Mouse (Mus musculus) brown adipose tissue, adult 24 weeks (tissue): Measurements from ENCODE around the gene Sept5. TPM values are rescaled to one million over a fixed set of nuclear protein-coding genes. Genes with fewer than 3 reads are reported as not detected.

Experiments
- H3K27ac ChIP-seq: fragments of 200-500 bp; replicated peaks from 2 replicates; pipeline ENCODE4 v1.5.1; 2012; ENCODE audit warnings: low read depth, mild to moderate bottlenecking, low read length
- H3K4me1 ChIP-seq: fragments of 200-500 bp; 2 replicates; pipeline ENCODE4 v1.6.1; 2012; ENCODE audit warnings: low read length, mixed read lengths; ENCODE audit not compliant: control insufficient read depth, insufficient read depth, insufficient read length
- H3K4me3 ChIP-seq: fragments of 200-500 bp; 2 replicates; pipeline ENCODE4 v1.5.1; 2012; ENCODE audit warnings: low read depth, mild to moderate bottlenecking, low read length, moderate library complexity; ENCODE audit not compliant: insufficient read depth
- polyA plus RNA-seq: library from polyadenylated mRNA; stranded (reverse); fragments of >200 nt; gene quantifications from 2 replicates; pipeline ENCODE4 v1.2.4, GENCODE M21; 2012; ENCODE audit not compliant: missing spikeins, insufficient read depth, insufficient read length

Sept5 gene
- polyA plus RNA-seq, 1 experiment, result 7.1 TPM

DNA sequence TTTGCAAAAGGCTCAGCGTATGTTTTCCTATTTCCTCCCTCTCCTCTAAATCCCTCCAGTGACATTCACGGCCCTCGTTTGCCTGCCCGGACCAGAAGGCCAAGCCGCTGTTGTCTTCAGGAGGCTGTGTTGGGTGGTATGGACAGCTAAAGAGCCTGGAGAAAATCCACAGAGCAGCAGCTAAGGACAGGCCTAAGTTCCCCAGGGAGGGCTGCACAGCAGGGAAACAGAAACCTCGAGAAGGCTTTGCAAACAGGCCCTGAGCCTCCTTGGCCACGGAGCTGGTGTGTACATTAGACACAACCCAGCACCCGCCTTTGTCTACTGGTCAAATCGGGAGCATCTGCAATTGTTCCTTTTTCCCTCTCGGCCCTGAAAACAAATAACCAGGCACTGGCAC, 44.1 kb downstream of the Sept5 start:
- Histone ChIP-seq H3K27ac (no peak overlapping the region), H3K4me1 (no peaks in the 10 kb centered on the region; the same call in none of the 2 replicates), H3K4me3 (no peak overlapping the region; the same call in 1 of the 2 replicates)

DNA sequence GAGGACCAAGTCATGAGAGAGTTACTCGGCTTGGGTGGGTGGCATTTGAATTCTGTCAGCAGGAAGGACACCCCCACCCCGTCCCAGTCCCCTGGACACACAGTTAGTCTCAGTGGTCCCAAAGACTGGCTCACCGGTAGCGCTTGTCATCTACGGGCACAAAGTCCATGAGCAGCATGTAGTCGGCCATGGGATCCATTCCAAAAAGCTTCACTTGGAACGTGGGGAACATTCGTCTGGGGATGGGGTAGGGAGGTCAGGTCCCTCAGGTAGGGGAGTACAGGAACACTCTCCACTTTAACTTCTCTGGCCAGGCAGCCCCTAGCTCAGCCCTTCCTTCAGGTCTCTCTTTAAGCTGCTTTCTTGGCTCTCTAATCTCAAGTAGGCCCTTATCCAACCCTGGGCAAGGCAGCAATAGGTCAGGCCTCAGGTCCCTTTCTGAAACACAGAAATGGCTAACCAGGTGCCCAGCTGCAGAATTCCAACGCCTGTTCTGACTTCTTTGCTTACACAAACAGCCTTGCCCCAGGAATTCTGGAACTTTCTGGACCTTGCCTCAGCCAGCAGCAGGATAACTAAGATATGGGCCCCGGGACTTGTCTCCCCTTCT, 44.7 kb downstream of the Sept5 start:
- H3K4me3 ChIP-seq, result no peak overlapping the region
- no peak overlapping the region for H3K27ac ChIP-seq
- no peaks in the 10 kb centered on the region; the same call in none of the 2 replicates for H3K4me1 ChIP-seq

DNA sequence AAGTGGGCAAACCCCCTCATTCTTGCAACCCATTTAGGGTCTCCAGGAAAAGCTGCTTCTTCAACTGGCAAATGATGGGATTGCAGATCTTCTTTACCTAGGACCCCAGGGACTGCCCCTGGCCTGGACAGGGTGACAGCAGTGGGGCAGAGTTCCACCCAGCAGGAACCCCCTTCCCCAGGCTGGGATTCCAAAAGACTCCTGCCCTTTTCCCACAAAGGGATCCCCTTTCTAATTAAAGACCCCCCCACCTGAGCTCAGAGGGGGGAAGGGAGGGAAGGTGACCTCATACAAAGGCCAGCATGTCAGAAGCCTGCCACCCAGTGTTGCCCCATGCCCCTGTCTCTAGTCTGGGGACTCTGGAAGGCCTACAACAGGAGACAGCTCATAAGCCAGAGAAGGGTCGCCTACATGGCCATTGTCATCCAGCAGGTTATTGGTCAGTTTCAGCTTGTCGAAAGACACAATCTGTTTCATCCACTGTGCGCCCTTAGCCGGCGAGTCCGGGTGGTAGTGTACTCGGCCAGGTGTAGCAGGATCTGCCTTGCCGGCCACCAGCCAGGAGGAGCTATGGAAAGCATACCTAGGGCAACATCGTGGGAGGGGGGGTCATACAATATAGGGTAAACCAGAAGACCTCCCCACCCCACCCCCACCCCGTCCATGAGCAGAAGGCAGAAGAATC, 45.9 kb downstream of the Sept5 start:
- H3K27ac ChIP-seq, result no peak overlapping the region
- H3K4me3 ChIP-seq, result no peak overlapping the region
- H3K4me1 ChIP-seq, result no peaks in the 10 kb centered on the region; the same call in none of the 2 replicates

DNA sequence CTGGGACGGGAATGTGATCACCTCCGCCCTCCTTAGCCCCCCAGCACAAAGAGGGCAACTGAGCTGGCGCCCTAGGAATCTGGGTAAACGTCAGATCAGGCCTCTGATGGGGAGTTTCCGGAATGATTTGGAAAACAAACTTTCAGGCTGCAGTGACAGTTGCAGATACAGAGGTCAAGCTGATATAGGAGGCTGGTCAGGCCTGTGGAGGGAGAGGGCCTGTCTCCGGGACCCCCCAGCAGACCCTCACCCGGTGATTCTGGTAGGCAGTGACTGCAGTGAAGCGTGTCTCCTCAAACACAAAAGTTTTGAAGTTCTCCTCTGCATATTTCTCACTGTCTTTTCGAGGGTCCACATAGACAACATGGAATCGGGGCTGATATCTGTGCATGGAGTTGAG, 46.6 kb downstream of the Sept5 start:
- no peaks in the 10 kb centered on the region; the same call in none of the 2 replicates for H3K4me1 ChIP-seq
- no peak overlapping the region for H3K4me3 ChIP-seq

DNA sequence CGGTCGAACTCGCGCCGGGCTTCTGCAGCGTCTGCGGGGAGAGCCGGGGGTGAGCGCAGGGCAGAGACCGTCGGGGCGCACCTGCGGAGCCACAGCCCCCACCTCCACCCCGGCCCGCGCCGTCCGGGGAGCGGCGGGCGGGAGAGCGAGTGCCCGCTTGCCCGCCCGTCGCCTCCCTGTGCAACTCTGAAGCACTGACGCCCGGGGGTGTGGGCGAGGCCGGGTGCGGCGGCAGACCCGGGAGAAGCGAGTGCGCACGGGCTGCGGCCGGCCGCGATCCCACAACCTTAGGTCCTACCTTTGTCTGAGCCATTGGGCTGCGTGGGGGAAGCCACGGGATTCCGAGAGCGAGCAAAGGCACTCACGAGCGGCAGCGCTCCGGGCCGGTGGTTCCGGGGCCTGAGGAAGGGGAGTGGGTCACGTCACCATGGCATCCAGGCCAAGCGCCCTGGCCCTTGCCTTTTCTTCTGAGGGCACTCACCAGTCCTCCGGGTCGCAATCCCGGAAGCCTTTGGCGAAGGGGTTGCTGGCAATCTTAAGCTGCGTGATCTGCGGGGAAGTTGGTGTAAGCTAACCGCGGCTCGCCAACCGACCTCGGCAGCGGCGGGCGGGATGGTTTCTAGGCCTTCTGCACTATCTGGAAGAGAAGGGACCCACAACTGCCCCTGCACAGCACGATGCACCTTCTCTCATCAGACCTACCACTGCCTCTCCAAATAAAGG, 47.2 kb downstream of the Sept5 start:
- peak overlapping the region; percentile 50 for H3K4me3 ChIP-seq
- no peaks in the 10 kb centered on the region; the same call in none of the 2 replicates for H3K4me1 ChIP-seq
- H3K27ac ChIP-seq, result no peak overlapping the region

More for the DNA sequence above, 46.6 kb downstream of the Sept5 start:
- no peak overlapping the region for H3K27ac ChIP-seq

DNA sequence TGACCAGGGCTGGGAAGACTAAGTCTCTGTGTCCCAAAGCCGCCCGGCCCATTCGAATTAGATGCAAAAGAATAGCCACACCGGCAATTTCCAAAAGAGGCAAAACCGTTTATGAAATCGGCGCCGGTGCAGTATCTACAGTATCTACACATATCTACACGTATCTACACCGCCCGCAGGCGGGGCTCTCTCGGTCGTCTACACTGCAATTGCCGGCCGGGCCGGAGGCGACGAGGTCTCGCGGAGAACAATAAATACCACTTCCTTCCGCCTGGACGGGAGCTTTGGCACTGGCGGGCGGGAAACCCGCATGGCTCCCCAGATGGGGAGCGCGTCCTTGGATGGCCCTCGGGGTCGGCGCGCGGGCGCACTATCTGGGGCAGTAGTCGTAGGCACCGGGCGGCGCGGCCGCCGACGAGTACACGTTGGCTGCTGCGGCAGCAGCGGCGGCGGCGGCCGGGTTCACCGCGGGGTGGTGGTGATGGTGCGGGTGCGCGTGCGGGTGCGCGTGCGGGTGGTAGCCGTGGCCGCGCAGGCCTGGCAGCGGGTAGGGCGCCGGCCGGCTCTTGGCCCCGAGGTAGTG, 48.0 kb downstream of the Sept5 start:
- H3K4me3 ChIP-seq, result peak overlapping the region; percentile 50

DNA sequence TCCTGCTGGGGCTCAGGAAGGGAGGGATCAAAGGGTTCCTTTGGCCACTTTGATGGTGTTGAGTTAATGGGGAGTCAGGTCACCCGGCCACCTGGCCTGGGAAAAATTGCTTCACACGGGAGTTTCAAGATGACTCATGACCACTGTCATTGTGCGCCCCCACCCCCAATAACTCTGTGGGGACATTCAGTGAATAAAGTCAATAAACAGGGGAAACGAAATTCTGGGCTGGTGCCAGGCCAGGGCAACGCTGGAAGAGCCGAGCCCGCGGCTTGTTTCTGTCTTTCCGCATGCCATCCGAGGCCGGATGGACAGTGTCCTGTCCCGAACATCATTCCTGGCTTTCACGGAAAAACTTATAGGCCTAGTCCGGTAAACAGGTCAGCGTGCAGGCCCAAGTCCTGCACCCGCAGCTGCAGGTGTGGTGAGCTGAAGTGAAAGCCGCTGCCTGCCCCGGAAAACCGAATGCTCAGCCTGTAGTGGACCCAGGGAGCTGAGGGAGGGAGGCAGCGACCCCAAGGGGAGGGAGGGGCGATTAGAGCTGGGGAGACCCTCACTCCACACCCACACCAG, 48.6 kb downstream of the Sept5 start:
- Histone ChIP-seq H3K27ac (no peak overlapping the region), H3K4me1 (no peaks in the 10 kb centered on the region; the same call in none of the 2 replicates), H3K4me3 (peak overlapping the region; percentile 50)

More for the DNA sequence above, 48.0 kb downstream of the Sept5 start:
- Histone ChIP-seq H3K27ac (no peak overlapping the region), H3K4me1 (no peaks in the 10 kb centered on the region; the same call in none of the 2 replicates)

DNA sequence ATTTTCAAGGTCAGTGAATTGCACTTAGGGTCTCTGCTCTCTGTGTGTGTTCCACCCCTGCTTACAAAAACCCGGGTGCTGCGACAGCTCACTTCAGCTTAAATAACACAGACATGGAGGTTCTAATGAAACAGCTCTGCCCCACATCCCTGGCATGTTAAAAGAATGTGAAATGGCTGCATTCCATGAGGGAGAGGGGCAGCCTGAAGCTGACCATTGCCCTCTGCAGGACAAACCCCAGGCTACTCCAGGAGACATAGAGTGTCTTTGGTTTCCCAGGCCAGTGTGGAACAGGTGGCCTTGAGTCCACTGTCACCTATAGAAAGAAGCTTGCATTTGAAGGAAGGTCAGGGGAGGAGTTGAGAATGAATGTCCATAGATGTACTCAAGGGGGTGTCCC, 49.4 kb downstream of the Sept5 start:
- Histone ChIP-seq H3K27ac (no peak overlapping the region), H3K4me3 (no peak overlapping the region), H3K4me1 (no peaks in the 10 kb centered on the region; the same call in none of the 2 replicates)

DNA sequence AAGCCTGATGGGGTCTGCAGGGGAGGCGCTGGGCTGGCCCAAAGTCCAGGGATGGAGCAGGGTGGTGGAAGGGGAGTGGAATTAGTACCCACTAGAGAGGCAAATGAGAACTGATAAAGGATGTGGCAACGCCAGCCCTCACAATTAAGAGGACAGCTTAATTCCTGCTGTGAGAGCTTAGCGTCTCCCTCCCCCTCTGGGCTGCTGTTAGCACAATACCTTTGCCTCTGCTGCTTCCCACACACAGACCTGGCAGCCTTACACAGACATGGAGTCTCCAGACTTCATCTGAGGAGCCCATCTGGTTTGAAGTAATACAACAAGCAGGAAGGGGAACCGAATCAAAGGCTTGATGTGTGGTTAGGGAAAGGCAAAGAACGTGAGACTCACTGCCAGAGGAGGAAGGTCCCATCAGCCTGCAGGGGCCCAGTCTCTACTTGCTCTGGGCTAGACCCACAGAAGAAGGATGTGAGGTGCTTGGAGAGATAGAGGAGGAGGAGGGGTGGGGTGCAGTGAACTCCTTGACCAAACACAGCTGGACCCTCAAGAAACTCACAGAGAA, 52.1 kb downstream of the Sept5 start:
- H3K4me1 ChIP-seq, result no peaks in the 10 kb centered on the region; the same call in none of the 2 replicates
- H3K27ac ChIP-seq, result no peak overlapping the region
- no peak overlapping the region for H3K4me3 ChIP-seq

DNA sequence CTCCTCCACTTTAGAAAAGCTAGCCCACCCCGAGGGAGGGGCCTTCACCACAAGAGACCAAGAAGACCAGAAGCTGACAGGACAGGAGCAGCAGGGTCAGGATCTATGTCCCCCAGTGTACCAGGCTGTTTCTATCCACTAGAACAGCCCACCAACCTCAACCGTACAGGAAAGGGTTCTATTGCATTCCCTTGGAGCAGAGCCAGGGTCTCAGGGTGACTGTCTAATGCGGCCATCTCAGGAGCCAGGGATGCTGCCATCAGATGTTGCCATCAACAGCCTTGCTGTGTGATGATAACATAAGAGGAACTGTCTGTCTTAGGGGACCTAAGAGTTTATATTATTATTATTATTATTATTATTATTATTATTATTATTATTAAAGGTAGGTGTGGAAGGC, 52.7 kb downstream of the Sept5 start:
- Histone ChIP-seq H3K27ac (no peak overlapping the region), H3K4me1 (no peaks in the 10 kb centered on the region; the same call in 1 of the 2 replicates), H3K4me3 (no peak overlapping the region)

DNA sequence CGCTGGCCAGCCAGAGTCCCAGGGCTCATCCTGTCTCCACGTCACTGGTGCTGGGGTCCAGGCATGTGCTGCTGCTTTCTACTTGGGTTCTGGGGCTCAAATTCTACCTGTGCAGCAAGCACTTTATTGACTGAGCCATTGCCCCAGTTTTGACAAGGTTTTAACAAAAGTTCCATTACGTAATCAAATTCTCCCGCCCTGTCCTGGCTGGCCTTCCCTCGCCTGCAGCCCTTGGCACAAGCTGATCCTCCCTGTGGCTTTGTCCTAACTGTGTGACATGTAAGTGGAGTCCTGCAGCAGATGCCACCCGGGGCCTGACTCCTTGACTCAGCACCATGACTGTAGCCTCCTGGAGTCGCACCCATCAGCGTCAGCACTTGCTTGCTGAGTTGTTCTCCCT, 55.6 kb downstream of the Sept5 start:
- H3K4me3 ChIP-seq, result no peak overlapping the region
- no peak overlapping the region for H3K27ac ChIP-seq
- no peaks in the 10 kb centered on the region; the same call in 1 of the 2 replicates for H3K4me1 ChIP-seq

Other genes starting within 250 kb of the Sept5 start
- gene Txnrd2, start 203.6 kb downstream of the Sept5 start, polyA plus RNA-seq, result 77.6 and 92.5 TPM in 2 replicates
- 452 and 497 TPM in 2 replicates for gene Comt, start 203.1 kb downstream of the Sept5 start, polyA plus RNA-seq
- gene Gnb1l, start 131.2 kb downstream of the Sept5 start, polyA plus RNA-seq, result 4.3 and 6.1 TPM in 2 replicates
- gene Rtl10, start 131.1 kb downstream of the Sept5 start, polyA plus RNA-seq, result not detected in 2 replicates
- gene Tbx1, start 39.3 kb downstream of the Sept5 start, polyA plus RNA-seq, result not detected in 2 replicates
- 1.0 TPM in 1 of 2 replicates, not detected in the other for gene Gp1bb, start 7.6 kb downstream of the Sept5 start, polyA plus RNA-seq
- not detected in 2 replicates for gene Gm49601, start 3.5 kb downstream of the Sept5 start, polyA plus RNA-seq
- gene Cldn5, start 146.9 kb upstream of the Sept5 start, polyA plus RNA-seq, result 36.1 and 37.1 TPM in 2 replicates
- gene Ufd1, start 181.8 kb upstream of the Sept5 start, polyA plus RNA-seq, result 75.6 and 91.2 TPM in 2 replicates
- 4.8 and 5.6 TPM in 2 replicates for gene Cdc45, start 182.0 kb upstream of the Sept5 start, polyA plus RNA-seq
- gene 2510002D24Rik, start 206.6 kb upstream of the Sept5 start, polyA plus RNA-seq, result 23.0 and 25.6 TPM in 2 replicates
- gene Gm28539, start 206.6 kb upstream of the Sept5 start, polyA plus RNA-seq, result 0.63 TPM in 1 of 2 replicates, not detected in the other
- 90.0 and 124 TPM in 2 replicates for gene Mrpl40, start 246.9 kb upstream of the Sept5 start, polyA plus RNA-seq
- gene Hira, start 247.1 kb upstream of the Sept5 start, polyA plus RNA-seq, result 8.8 and 15.0 TPM in 2 replicates